Mouse (Mus musculus) hindbrain, embryonic 14.5 days (tissue): ENCODE results near the gene Arhgap5. TPM values are rescaled to one million over a fixed set of nuclear protein-coding genes. Genes with fewer than 3 reads are reported as not detected.

Source experiments
- ATAC-seq: fragments of 200-750 bp; cut with Nextera tagmentation; 2 replicates; pipeline ENCODE4 v1.8.0; 2017; ENCODE audit warnings: moderate number of reproducible peaks, mild to moderate bottlenecking, moderate TSS enrichment, moderate library complexity; ENCODE audit not compliant: low FRiP score
- DNase-seq: peaks from one replicate; pipeline ENCODE4 v3.0.0-alpha.2; 2015; ENCODE audit warnings: low spot score
- H3K27ac ChIP-seq: fragments of 300-500 bp; sonication (generic); 2 replicates; pipeline ENCODE4 v1.5.1; 2014; ENCODE audit warnings: mild to moderate bottlenecking, moderate library complexity
- H3K27me3 ChIP-seq: fragments of 300-500 bp; sonication (generic); 2 replicates; pipeline ENCODE4 v1.6.1; 2014; ENCODE audit warnings: mild to moderate bottlenecking, low read length, mixed read lengths; ENCODE audit not compliant: control insufficient read depth, insufficient read depth
- H3K36me3 ChIP-seq: fragments of 300-500 bp; sonication (generic); replicated peaks from 2 replicates; pipeline ENCODE4 v1.6.1; 2014; ENCODE audit not compliant: control insufficient read depth, insufficient read depth
- H3K4me1 ChIP-seq: fragments of 300-500 bp; sonication (generic); replicated peaks from 2 replicates; pipeline ENCODE4 v1.6.1; 2014; ENCODE audit warnings: antibody characterized with exemption, low read length, mixed read lengths; ENCODE audit not compliant: control insufficient read depth, insufficient read depth
- H3K4me2 ChIP-seq: fragments of 300-500 bp; sonication (generic); replicated peaks from 2 replicates; pipeline ENCODE4 v1.6.1; 2014; ENCODE audit warnings: mild to moderate bottlenecking, moderate library complexity
- H3K4me3 ChIP-seq: fragments of 300-500 bp; sonication (generic); replicated peaks from 2 replicates; pipeline ENCODE4 v1.5.1; 2014; ENCODE audit warnings: mild to moderate bottlenecking, low read length
- H3K9ac ChIP-seq: fragments of 300-500 bp; sonication (generic); 2 replicates; pipeline ENCODE4 v1.6.1; 2014
- H3K9me3 ChIP-seq: fragments of 300-500 bp; sonication (generic); 2 replicates; pipeline ENCODE4 v1.6.1; 2016; ENCODE audit warnings: low read length; ENCODE audit not compliant: control insufficient read depth
- WGBS: fragments of 180-500 bp; shearing (Covaris S2); extraction: QIAGEN DNeasy Blood & Tissue Kit; methylation state at CpG from one replicate; pipeline ENCODE4 v1.1.7; 2014; 5-methylcytosine and 5-hydroxymethylcytosine counted together
- polyA plus RNA-seq: library from polyadenylated mRNA; unstranded; fragments of >200 nt; fragmentation: Nextera tagmentation; extraction: Ambion mirVana; gene quantifications from 2 replicates; pipeline ENCODE4 v1.2.1, GENCODE M21; 2014

Gene Arhgap5
- polyA plus RNA-seq, 1 experiment from 2014 or later, result 42.3 TPM

DNA sequence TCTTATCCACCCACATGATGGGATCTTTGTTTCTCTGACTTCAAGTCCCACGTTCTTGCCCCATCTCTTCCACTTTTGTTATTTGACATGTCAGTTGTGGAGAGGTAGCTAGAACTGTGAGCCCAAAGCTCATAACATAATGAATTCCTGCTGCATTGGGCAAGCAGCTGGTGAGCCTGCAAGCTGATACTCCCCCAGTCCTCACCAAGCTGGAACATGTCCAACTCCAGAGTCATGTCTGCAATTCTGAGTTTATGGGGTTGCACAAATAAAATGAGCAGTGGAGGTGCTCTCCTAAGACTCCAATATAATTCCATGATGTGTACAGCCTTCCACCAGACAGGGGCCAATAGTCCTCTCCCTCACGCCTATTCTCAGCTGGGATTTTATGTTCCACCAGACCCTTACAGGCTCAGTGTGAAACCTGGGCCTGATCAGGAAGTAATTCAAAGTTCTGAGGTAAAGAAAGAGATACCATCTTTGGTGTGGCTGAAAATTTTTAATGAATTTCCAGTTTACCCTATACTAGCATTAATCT is 83.8 kb downstream of the Arhgap5 start:
- Histone ChIP-seq H3K9me3 (no peaks in the 10 kb centered on the region), H3K4me2 (no peak overlapping the region), H3K36me3 (no peaks in the 10 kb centered on the region), H3K27me3 (no peaks in the 10 kb centered on the region), H3K4me3 (no peak overlapping the region), H3K4me1 (no peaks in the 10 kb centered on the region), H3K9ac (no peak overlapping the region), H3K27ac (no peak overlapping the region)
- no peak for ATAC-seq
- no peak for DNase-seq
- WGBS, result 78% methylated on average over 2 of the region's 2 CpGs

DNA sequence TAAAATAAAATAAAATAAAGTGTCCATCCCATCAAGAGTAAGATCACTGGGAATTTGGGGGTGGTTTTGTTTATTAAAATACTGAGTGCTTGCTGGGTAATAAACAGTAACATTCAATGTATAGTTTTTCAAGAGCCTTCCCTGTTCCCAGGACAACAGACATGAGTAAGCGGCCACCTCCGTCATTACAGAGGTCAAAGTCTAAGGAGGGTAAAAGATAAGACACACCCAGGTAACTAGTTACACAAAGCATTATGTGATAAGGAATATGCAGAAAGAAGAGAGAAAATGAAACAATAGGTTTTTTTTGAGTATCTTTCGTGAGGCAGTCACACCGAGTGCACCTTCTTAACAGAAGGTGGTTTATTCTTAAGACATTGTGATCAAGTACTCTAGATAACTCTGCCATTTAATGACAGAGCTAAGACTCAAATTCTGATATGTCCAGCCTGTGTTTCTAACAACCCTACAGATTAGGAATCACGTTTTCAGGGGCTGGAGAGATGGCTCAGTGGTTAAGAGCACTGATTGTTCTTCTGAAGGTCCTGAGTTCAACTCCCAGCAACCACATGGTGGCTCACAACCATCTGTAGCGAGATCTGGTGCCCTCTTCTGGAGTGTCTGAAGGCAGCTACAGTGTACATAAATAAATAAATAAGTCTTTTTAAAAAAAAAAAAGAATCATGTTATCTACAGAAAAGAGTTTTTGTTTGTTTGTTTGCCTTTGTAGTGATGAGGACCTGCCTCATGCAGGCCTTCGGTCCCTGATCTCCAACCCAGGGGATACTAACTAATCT is 91.8 kb downstream of the Arhgap5 start:
- Histone ChIP-seq H3K4me1 (no peaks in the 10 kb centered on the region), H3K36me3 (no peaks in the 10 kb centered on the region), H3K9me3 (no peaks in the 10 kb centered on the region), H3K4me3 (no peak overlapping the region), H3K4me2 (no peak overlapping the region), H3K27ac (no peak overlapping the region), H3K27me3 (no peaks in the 10 kb centered on the region), H3K9ac (no peak overlapping the region)
- 88% methylated on average over 7 of the region's 7 CpGs for WGBS
- ATAC-seq (no peak), DNase-seq (no peak)

DNA sequence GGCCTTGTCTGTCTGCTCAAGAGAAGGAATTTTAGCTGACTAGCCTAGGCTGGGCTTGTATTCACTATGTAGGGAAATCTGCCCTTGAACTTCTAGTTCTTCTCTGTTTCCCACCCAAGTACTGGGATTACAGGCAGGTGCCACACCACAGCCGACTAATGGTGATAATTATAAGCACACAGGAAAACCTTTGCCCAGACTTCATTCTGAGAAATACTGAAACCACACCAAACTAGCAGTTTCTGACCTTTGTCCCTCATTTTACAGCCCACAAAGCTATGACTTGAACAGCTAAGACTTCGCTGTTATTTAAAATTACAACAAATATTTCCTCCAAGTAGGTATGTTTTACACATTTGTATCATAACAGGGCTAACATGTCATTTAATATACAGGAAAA is 98.7 kb downstream of the Arhgap5 start:
- Histone ChIP-seq H3K27me3 (no peaks in the 10 kb centered on the region), H3K36me3 (no peaks in the 10 kb centered on the region), H3K4me2 (peak overlapping the region; percentile 67), H3K9ac (peak overlapping the region; percentile 90), H3K9me3 (no peaks in the 10 kb centered on the region), H3K4me1 (peaks cover 7% of the 10 kb centered on the region; the same call in 1 of the 2 replicates), H3K4me3 (peak overlapping the region; percentile 88), H3K27ac (peak overlapping the region; percentile 94)
- ATAC-seq (no peak), DNase-seq (no peak)
- WGBS, result 28% methylated on average over 2 of the region's 2 CpGs

DNA sequence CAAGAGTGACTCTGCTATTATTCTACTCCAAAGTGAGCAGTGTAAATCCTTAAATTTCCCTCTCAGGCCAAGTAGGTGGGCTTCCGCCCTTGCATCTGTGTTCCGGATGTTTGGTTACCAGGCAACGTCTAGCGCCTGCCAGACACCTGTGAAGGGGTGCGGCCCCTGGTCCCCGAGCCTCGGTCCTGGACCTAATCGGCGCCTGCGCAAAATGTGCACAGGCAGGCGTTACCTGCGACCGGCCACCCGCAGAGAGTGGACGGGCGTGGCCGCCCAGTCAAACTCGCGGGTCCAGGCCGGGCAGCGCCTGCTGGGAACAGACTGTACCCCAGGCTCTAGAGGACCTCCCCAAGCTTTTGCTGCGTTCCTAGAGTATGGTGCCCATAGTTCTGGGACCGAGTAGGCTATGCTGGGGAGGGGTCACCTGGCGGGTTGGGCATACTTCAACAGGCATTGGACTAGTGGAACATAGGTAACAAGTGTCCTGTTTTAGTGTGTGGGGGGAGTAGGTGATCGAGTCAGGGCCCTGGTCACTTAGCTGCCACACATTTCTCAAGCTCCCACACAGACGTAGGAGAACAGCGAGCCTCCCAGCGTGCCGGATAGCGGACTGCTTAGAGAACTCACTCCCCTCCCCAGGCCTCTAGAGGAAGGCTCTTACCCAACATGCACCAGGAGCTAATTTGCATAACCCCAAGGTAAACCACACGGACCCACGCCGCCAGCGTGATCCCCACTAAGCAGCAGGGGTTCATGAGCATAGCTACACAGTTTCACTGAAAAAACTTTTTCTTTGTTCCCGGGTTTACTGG is 99.3 kb downstream of the Arhgap5 start:
- peak; percentile 87 for ATAC-seq
- Histone ChIP-seq H3K27me3 (no peaks in the 10 kb centered on the region), H3K36me3 (no peaks in the 10 kb centered on the region), H3K4me3 (peak overlapping the region; percentile 88), H3K9me3 (no peaks in the 10 kb centered on the region), H3K4me1 (peaks cover 7% of the 10 kb centered on the region; the same call in 1 of the 2 replicates), H3K4me2 (peak overlapping the region; percentile 67), H3K27ac (peak overlapping the region; percentile 94), H3K9ac (peak overlapping the region; percentile 90)
- WGBS, result under 1% methylated on average over 35 of the region's 35 CpGs
- peak; percentile 92 for DNase-seq

DNA sequence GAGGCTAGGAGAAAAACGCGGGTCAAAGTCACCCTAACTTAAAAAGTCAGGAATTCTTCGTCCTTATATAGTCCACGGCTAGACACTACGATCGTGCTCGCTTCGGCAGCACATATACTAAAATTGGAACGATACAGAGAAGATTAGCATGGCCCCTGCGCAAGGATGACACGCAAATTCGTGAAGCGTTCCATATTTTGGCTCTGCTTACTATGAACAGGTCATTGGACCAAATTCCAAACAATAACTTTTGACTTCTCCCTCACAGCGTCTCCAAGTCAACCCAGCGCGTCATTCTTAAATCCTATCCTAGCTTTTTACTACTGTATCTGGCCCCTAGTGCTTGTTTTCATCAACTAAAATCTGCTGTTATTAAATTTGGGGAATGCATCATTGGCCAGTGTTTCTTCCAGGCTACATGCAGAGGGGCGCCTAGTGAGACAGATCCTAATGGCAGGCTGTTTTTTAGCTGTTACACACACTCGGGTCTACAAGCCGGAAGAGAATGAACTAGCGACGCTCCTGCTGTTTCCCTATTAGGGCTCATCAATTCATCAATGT is 100.0 kb downstream of the Arhgap5 start:
- Histone ChIP-seq H3K4me1 (peaks cover 7% of the 10 kb centered on the region; the same call in 1 of the 2 replicates), H3K4me2 (peak overlapping the region; percentile 67), H3K27me3 (no peaks in the 10 kb centered on the region), H3K9ac (peak overlapping the region; percentile 90), H3K36me3 (no peaks in the 10 kb centered on the region), H3K27ac (peak overlapping the region; percentile 94), H3K4me3 (peak overlapping the region; percentile 88), H3K9me3 (no peaks in the 10 kb centered on the region)
- under 1% methylated on average over 21 of the region's 21 CpGs for WGBS
- ATAC-seq (peak; percentile 88), DNase-seq (no peak)

DNA sequence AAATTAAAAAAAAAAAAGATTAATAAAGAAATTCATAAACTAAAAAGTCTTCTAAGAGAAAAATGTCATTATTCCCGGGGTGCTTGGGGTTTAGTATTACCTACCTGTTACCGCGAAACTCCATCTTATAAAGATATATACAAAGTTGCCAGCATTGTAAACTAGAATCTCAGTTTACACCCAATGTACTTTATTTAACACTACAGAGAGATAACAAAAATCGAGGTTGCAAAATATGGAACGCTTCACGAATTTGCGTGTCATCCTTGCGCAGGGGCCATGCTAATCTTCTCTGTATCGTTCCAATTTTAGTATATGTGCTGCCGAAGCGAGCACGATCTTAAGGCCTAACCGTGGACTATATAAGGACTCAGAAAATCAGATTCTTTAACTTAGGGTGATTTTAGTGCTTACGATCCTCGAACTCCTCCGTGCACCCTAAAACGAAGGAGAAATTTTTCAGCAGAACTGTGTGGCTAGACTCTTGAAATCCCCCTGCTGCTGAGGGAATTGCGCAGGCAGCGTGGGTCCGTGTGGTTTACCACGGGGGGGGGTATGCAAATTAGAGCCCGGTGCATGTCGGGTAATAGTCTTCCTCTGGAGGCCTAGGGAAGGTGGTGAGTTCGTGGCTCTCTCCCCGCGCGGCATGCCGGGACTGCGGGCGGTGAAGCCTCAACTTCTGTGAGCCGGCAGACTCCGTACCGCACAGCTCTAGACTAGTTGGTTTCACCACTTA is 100.7 kb downstream of the Arhgap5 start:
- Histone ChIP-seq H3K9me3 (no peaks in the 10 kb centered on the region), H3K4me1 (peaks cover 7% of the 10 kb centered on the region; the same call in 1 of the 2 replicates), H3K36me3 (no peaks in the 10 kb centered on the region), H3K27ac (peak overlapping the region; percentile 94), H3K4me2 (peak overlapping the region; percentile 67), H3K27me3 (no peaks in the 10 kb centered on the region), H3K9ac (peak overlapping the region; percentile 90), H3K4me3 (peak overlapping the region; percentile 88)
- DNase-seq (peak; percentile 94), ATAC-seq (peak; percentile 91)
- under 1% methylated on average over 33 of the region's 33 CpGs for WGBS

DNA sequence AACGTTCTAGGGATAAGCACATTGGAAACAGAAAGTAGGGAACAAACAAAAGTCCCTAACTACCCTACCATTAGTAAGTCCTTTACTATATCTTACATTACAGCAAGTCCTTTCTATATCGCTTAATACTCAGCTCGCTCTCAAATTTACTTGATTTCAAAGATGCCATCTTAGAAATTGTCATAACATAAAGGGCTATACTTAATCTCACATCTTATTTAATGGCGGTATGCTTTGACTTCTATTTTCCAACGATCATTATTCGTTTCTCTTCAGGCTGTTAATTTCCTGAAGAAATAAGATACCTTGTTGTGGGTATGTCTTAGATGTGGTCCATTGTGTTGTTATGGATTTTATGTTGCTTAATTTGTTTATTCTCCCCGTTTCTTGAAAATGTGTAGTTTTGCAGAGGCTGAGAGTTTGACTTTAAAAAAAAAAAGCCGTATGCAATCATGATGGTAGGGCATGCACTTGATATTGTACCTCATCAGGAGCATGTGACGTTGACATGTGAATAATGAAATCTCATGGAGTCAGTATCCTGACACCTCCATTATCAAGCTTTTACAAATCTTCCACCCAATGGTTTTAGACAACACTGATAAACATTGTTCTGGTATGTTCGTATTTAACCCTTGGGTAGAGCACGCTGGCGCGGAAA is 101.3 kb downstream of the Arhgap5 start:
- Histone ChIP-seq H3K27ac (peak overlapping the region; percentile 94), H3K4me1 (peaks cover 7% of the 10 kb centered on the region; the same call in 1 of the 2 replicates), H3K4me3 (peak overlapping the region; percentile 88), H3K9me3 (no peaks in the 10 kb centered on the region), H3K27me3 (no peaks in the 10 kb centered on the region), H3K4me2 (peak overlapping the region; percentile 67), H3K9ac (peak overlapping the region; percentile 90), H3K36me3 (no peaks in the 10 kb centered on the region)
- DNase-seq (no peak), ATAC-seq (no peak)
- WGBS, result 49% methylated on average over 13 of the region's 13 CpGs

DNA sequence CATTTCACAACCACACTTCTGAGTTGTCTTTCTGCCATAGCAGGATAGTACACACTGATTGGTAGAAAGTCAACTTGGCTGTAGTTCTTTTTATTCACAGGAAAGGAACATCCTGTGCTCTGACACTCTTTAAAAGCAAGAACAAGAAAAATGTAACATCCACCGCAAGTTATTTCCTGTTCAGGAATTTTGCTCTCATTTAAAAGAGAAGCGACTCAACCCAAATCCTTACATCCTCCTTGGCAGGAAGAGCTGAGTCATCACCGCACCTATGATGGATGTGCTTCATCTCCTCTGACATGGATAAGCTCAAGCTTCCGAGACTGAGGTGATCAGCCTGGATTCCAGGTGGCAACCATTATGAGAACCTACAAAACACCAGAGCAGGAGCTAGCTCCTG is 103.6 kb downstream of the Arhgap5 start:
- ATAC-seq (no peak), DNase-seq (no peak)
- Histone ChIP-seq H3K9ac (no peak overlapping the region), H3K27ac (no peak overlapping the region), H3K36me3 (no peaks in the 10 kb centered on the region), H3K9me3 (no peaks in the 10 kb centered on the region), H3K4me1 (peaks cover 2% of the 10 kb centered on the region; the same call in 1 of the 2 replicates), H3K4me3 (no peak overlapping the region), H3K27me3 (no peaks in the 10 kb centered on the region), H3K4me2 (no peak overlapping the region)
- 88% methylated on average over 4 of the region's 4 CpGs for WGBS
